Mouse (Mus musculus): ENCODE measurements around the gene Cldn13.

- TF ChIP-seq CTCF (IDR thresholded peaks at IDR 0.05; ENCODE audit: low read depth) = no peak
- no peak for TF ChIP-seq EP300 (IDR thresholded peaks at IDR 0.05; ENCODE audit: low read depth)
Measured at GRCm38 (mm10) chr5:134939069-134939468, 23.7 kb upstream of the Cldn13 start.

Data from liver, postnatal 0 days (tissue).